Mouse (Mus musculus) left cerebral cortex, adult 2 months (tissue): ENCODE measurements at regions not wholly inside any gene's neighbourhood (a gene's known extent, or its start where the extent isn't known, plus 50 kb on each side); places are given as distances from the start of the nearest gene placed in this dataset.
A peak's percentile ranks its signal among the peaks of the same experiment; 100 is the strongest.
"Not testable (repeated sequence)": the region's sequence is repeated elsewhere in the genome, so short reads cannot be mapped to it uniquely, and the experiment has no call there.

Experiments used
- DNase-seq, 2 experiments: peaks; one replicate each; pipeline ENCODE4 v3.0.0; 2021 to 2022; ENCODE audit warnings: low spot score in 2 of 2, mixed read lengths in 1 of 2; ENCODE audit errors: extremely low spot score in 1 of 2
- H3K27ac ChIP-seq: fragments of 200-600 bp; 2 replicates; pipeline ENCODE4 v1.8.1; 2022
- H3K4me3 ChIP-seq: fragments of 200-600 bp; 2 replicates; pipeline ENCODE4 v1.8.1; 2022
- CTCF ChIP-seq: fragments of 200-600 bp; IDR thresholded peaks from 2 replicates; pipeline ENCODE4 v1.8.1; 2022; ENCODE audit warnings: antibody characterized with exemption, mild to moderate bottlenecking, moderate library complexity
- intact Hi-C: fragments of 180-260 bp; cut with DNase I; formaldehyde crosslinking; loops from one replicate; pipeline ENCODE4 v1.15.1; 2025

GRCm38 (mm10) chr12:20928966-20929365, 61.3 kb upstream of the Asap2 start:
- not testable (repeated sequence) for H3K27ac ChIP-seq, H3K4me3 ChIP-seq
- peak; percentile 68 for TF ChIP-seq CTCF
- intact Hi-C loops: loop anchor here (10.0 kb wide), 2 partner anchors 356 to 386 kb away; partner anchors contain the start of genes Cpsf3, Iah1 and Itgb1bp1
- peak; percentile 40 to 72 for DNase-seq
